Mouse (Mus musculus): ENCODE results near the gene Dpf3. TPM values are rescaled to one million over a fixed set of nuclear protein-coding genes. Genes with fewer than 3 reads are reported as not detected.

Dpf3 gene
- polyA plus RNA-seq, 1 experiment from 2014 or later = 10.5 TPM

- 76% methylated on average over 11 of the region's 11 CpGs for WGBS
- no peaks in the 10 kb centered on the region for H3K9me3 ChIP-seq
- H3K27me3 ChIP-seq (ENCODE audit: insufficient read depth, poor library complexity, severe bottlenecking) = no peaks in the 10 kb centered on the region
- peak overlapping the region; percentile 53 for H3K27ac ChIP-seq
- no peak overlapping the region for H3K4me3 ChIP-seq
- DNase-seq (ENCODE audit: low spot score) = no peak
- peaks cover 17% of the 10 kb centered on the region for H3K4me1 ChIP-seq (replicated peaks)
- no peaks in the 10 kb centered on the region for H3K36me3 ChIP-seq
Observed at GRCm38 (mm10) chr12:83277537-83278441, 209.7 kb downstream of the Dpf3 start.

GRCm38 (mm10) chr12:83271215-83271614, 216.3 kb downstream of the Dpf3 start:
- no peaks in the 10 kb centered on the region for H3K27me3 ChIP-seq (ENCODE audit: insufficient read depth, poor library complexity, severe bottlenecking)
- H3K4me1 ChIP-seq (replicated peaks) = no peaks in the 10 kb centered on the region
- 89% methylated on average over 3 of the region's 3 CpGs for WGBS
- no peak for DNase-seq (ENCODE audit: low spot score)
- no peaks in the 10 kb centered on the region for H3K9me3 ChIP-seq
- H3K36me3 ChIP-seq = no peaks in the 10 kb centered on the region
- no peak overlapping the region for H3K27ac ChIP-seq
- H3K4me3 ChIP-seq = no peak overlapping the region

- no peak overlapping the region for H3K4me3 ChIP-seq
- DNase-seq (ENCODE audit: low spot score) = no peak
- WGBS = 91% methylated on average over 11 of the region's 11 CpGs
- H3K9me3 ChIP-seq = no peaks in the 10 kb centered on the region
- H3K27me3 ChIP-seq (ENCODE audit: insufficient read depth, poor library complexity, severe bottlenecking) = no peaks in the 10 kb centered on the region
- no peaks in the 10 kb centered on the region for H3K4me1 ChIP-seq (replicated peaks)
- H3K27ac ChIP-seq = 0 out of 2 replicates have a peak overlapping the region, but pooled peaks have one; percentile 8
- no peaks in the 10 kb centered on the region for H3K36me3 ChIP-seq
Observed at GRCm38 (mm10) chr12:83268504-83268922, 219.0 kb downstream of the Dpf3 start.

GRCm38 (mm10) chr12:83260540-83260939, 227.0 kb downstream of the Dpf3 start:
- Histone ChIP-seq H3K27me3 (ENCODE audit: insufficient read depth, poor library complexity, severe bottlenecking) (no peaks in the 10 kb centered on the region), H3K36me3 (no peaks in the 10 kb centered on the region), H3K9me3 (no peaks in the 10 kb centered on the region), H3K27ac (no peak overlapping the region), H3K4me3 (no peak overlapping the region), H3K4me1 (replicated peaks) (no peaks in the 10 kb centered on the region)
- 81% methylated on average over 2 of the region's 2 CpGs for WGBS
- DNase-seq (ENCODE audit: low spot score) = no peak

- no peaks in the 10 kb centered on the region for H3K27me3 ChIP-seq (ENCODE audit: insufficient read depth, poor library complexity, severe bottlenecking)
- H3K27ac ChIP-seq = no peak overlapping the region
- 87% methylated on average over 4 of the region's 4 CpGs for WGBS
- no peaks in the 10 kb centered on the region for H3K36me3 ChIP-seq
- no peaks in the 10 kb centered on the region for H3K9me3 ChIP-seq
- no peak for DNase-seq (ENCODE audit: low spot score)
- H3K4me1 ChIP-seq (replicated peaks) = no peaks in the 10 kb centered on the region
- no peak overlapping the region for H3K4me3 ChIP-seq
Observed at GRCm38 (mm10) chr12:83254399-83254798, 233.1 kb downstream of the Dpf3 start.

GRCm38 (mm10) chr12:83249066-83249465, 238.4 kb downstream of the Dpf3 start:
- H3K27ac ChIP-seq = no peak overlapping the region
- no peak overlapping the region for H3K4me3 ChIP-seq
- no peaks in the 10 kb centered on the region for H3K36me3 ChIP-seq
- no peaks in the 10 kb centered on the region for H3K4me1 ChIP-seq (replicated peaks)
- H3K9me3 ChIP-seq = no peaks in the 10 kb centered on the region
- no peaks in the 10 kb centered on the region for H3K27me3 ChIP-seq (ENCODE audit: insufficient read depth, poor library complexity, severe bottlenecking)
- DNase-seq (ENCODE audit: low spot score) = no peak
- WGBS = 86% methylated on average over 3 of the region's 3 CpGs

GRCm38 (mm10) chr12:83248636-83249035, 238.9 kb downstream of the Dpf3 start:
- H3K4me1 ChIP-seq (replicated peaks) = 0 out of 2 replicates have a peak, but pooled peaks cover 2% of the 10 kb centered on the region
- H3K4me3 ChIP-seq = no peak overlapping the region
- WGBS = 85% methylated on average over 2 of the region's 2 CpGs

GRCm38 (mm10) chr12:83247669-83248068, 239.8 kb downstream of the Dpf3 start:
- Histone ChIP-seq H3K27me3 (ENCODE audit: insufficient read depth, poor library complexity, severe bottlenecking) (no peaks in the 10 kb centered on the region), H3K4me1 (replicated peaks) (0 out of 2 replicates have a peak, but pooled peaks cover 3% of the 10 kb centered on the region), H3K4me3 (no peak overlapping the region), H3K27ac (no peak overlapping the region), H3K9me3 (no peaks in the 10 kb centered on the region), H3K36me3 (no peaks in the 10 kb centered on the region)
- DNase-seq (ENCODE audit: low spot score) = no peak
- 86% methylated on average over 3 of the region's 3 CpGs for WGBS

More at GRCm38 (mm10) chr12:83248636-83249035, 238.9 kb downstream of the Dpf3 start:
- no peaks in the 10 kb centered on the region for H3K36me3 ChIP-seq
- DNase-seq (ENCODE audit: low spot score) = no peak
- H3K27me3 ChIP-seq (ENCODE audit: insufficient read depth, poor library complexity, severe bottlenecking) = no peaks in the 10 kb centered on the region
- no peak overlapping the region for H3K27ac ChIP-seq
- H3K9me3 ChIP-seq = no peaks in the 10 kb centered on the region

- 76% methylated on average over 3 of the region's 3 CpGs for WGBS
Observed at GRCm38 (mm10) chr12:83241022-83241421, 246.5 kb downstream of the Dpf3 start.

GRCm38 (mm10) chr12:83240571-83240970, 246.9 kb downstream of the Dpf3 start:
- no peaks in the 10 kb centered on the region for H3K36me3 ChIP-seq
- no peak for DNase-seq (ENCODE audit: low spot score)
- H3K4me3 ChIP-seq = no peak overlapping the region
- H3K27ac ChIP-seq = no peak overlapping the region
- no peaks in the 10 kb centered on the region for H3K9me3 ChIP-seq
- no peaks in the 10 kb centered on the region for H3K27me3 ChIP-seq (ENCODE audit: insufficient read depth, poor library complexity, severe bottlenecking)
- peaks cover 11% of the 10 kb centered on the region for H3K4me1 ChIP-seq (replicated peaks)

More at GRCm38 (mm10) chr12:83241022-83241421, 246.5 kb downstream of the Dpf3 start:
- no peaks in the 10 kb centered on the region for H3K9me3 ChIP-seq
- H3K27ac ChIP-seq = peak overlapping the region; percentile 62; the same call in 1 of the 2 replicates
- H3K36me3 ChIP-seq = no peaks in the 10 kb centered on the region
- H3K4me1 ChIP-seq (replicated peaks) = peaks cover 11% of the 10 kb centered on the region
- H3K4me3 ChIP-seq = no peak overlapping the region
- no peak for DNase-seq (ENCODE audit: low spot score)
- H3K27me3 ChIP-seq (ENCODE audit: insufficient read depth, poor library complexity, severe bottlenecking) = no peaks in the 10 kb centered on the region

- Histone ChIP-seq H3K4me1 (replicated peaks) (peaks cover 13% of the 10 kb centered on the region), H3K27me3 (ENCODE audit: insufficient read depth, poor library complexity, severe bottlenecking) (no peaks in the 10 kb centered on the region), H3K4me3 (no peak overlapping the region), H3K27ac (no peak overlapping the region), H3K36me3 (no peaks in the 10 kb centered on the region), H3K9me3 (peaks cover 3% of the 10 kb centered on the region; the same call in 1 of the 2 replicates)
- WGBS = 89% methylated on average over 6 of the region's 6 CpGs
- no peak for DNase-seq (ENCODE audit: low spot score)
Observed at GRCm38 (mm10) chr12:83235781-83236180, 251.7 kb downstream of the Dpf3 start.

GRCm38 (mm10) chr12:83234981-83235380, 252.5 kb downstream of the Dpf3 start:
- peaks cover 13% of the 10 kb centered on the region for H3K4me1 ChIP-seq (replicated peaks)
- no peak for DNase-seq (ENCODE audit: low spot score)
- no peak overlapping the region for H3K4me3 ChIP-seq
- no peak overlapping the region for H3K27ac ChIP-seq
- peaks cover 6% of the 10 kb centered on the region; the same call in 1 of the 2 replicates for H3K9me3 ChIP-seq
- no peaks in the 10 kb centered on the region for H3K27me3 ChIP-seq (ENCODE audit: insufficient read depth, poor library complexity, severe bottlenecking)
- no peaks in the 10 kb centered on the region for H3K36me3 ChIP-seq
- 77% methylated on average over 2 of the region's 2 CpGs for WGBS

- Histone ChIP-seq H3K27ac (no peak overlapping the region), H3K36me3 (no peaks in the 10 kb centered on the region)
- WGBS = 53% methylated on average over 7 of the region's 7 CpGs
Observed at GRCm38 (mm10) chr12:83233651-83234050, 253.9 kb downstream of the Dpf3 start.

More at GRCm38 (mm10) chr12:83233651-83234050, 253.9 kb downstream of the Dpf3 start:
- no peak for DNase-seq (ENCODE audit: low spot score)
- H3K4me3 ChIP-seq = no peak overlapping the region
- peaks cover 13% of the 10 kb centered on the region for H3K4me1 ChIP-seq (replicated peaks)
- no peaks in the 10 kb centered on the region for H3K27me3 ChIP-seq (ENCODE audit: insufficient read depth, poor library complexity, severe bottlenecking)
- H3K9me3 ChIP-seq = peaks cover 6% of the 10 kb centered on the region; the same call in 1 of the 2 replicates

Data from hindbrain, embryonic 10.5 days (tissue).